Mouse (Mus musculus) hindbrain, embryonic 16.5 days (tissue): Measurements from ENCODE around the gene Retsat. TPM values are rescaled to one million over a fixed set of nuclear protein-coding genes. Genes with fewer than 3 reads are reported as not detected.

Source experiments
- ATAC-seq: fragments of 200-750 bp; cut with Nextera tagmentation; 2 replicates; pipeline ENCODE4 v1.8.0; 2017; ENCODE audit warnings: moderate TSS enrichment, moderate library complexity
- H3K27ac ChIP-seq: fragments of 300-500 bp; sonication (generic); 2 replicates; pipeline ENCODE4 v1.5.1; 2014; ENCODE audit warnings: low read depth, mild to moderate bottlenecking, control low read depth, low read length, moderate library complexity
- H3K27me3 ChIP-seq: fragments of 300-500 bp; sonication (generic); replicated peaks from 2 replicates; pipeline ENCODE4 v1.6.1; 2014; ENCODE audit warnings: low read length; ENCODE audit not compliant: control insufficient read depth, insufficient read depth
- H3K36me3 ChIP-seq: fragments of 300-500 bp; sonication (generic); 2 replicates; pipeline ENCODE4 v1.6.1; 2014; ENCODE audit warnings: mild to moderate bottlenecking, low read length, moderate library complexity, mixed read lengths; ENCODE audit not compliant: control insufficient read depth, insufficient read depth
- H3K4me1 ChIP-seq: fragments of 300-500 bp; sonication (generic); 2 replicates; pipeline ENCODE4 v1.6.1; 2014; ENCODE audit warnings: low read depth, low read length; ENCODE audit not compliant: control insufficient read depth, insufficient read depth
- H3K4me2 ChIP-seq: fragments of 300-500 bp; sonication (generic); 2 replicates; pipeline ENCODE4 v1.6.1; 2014; ENCODE audit warnings: mild to moderate bottlenecking, low read length, control low read depth, moderate library complexity
- H3K4me3 ChIP-seq: fragments of 300-500 bp; sonication (generic); 2 replicates; pipeline ENCODE4 v1.5.1; 2014; ENCODE audit warnings: mild to moderate bottlenecking, low read length, control low read depth, moderate library complexity
- H3K9ac ChIP-seq: fragments of 300-500 bp; sonication (generic); 2 replicates; pipeline ENCODE4 v1.6.1; 2014; ENCODE audit warnings: low read depth, mild to moderate bottlenecking, control low read depth, low read length, moderate library complexity
- H3K9me3 ChIP-seq: fragments of 300-500 bp; sonication (generic); 2 replicates; pipeline ENCODE4 v1.6.1; 2014; ENCODE audit warnings: mild to moderate bottlenecking, low read length, moderate library complexity; ENCODE audit not compliant: control insufficient read depth
- WGBS: fragments of 180-500 bp; shearing (Covaris S2); extraction: QIAGEN DNeasy Blood & Tissue Kit; methylation state at CpG from one replicate; pipeline ENCODE4 v1.1.7; 2014; 5-methylcytosine and 5-hydroxymethylcytosine counted together
- polyA plus RNA-seq: library from polyadenylated mRNA; unstranded; fragments of >200 nt; fragmentation: Nextera tagmentation; extraction: Ambion mirVana; gene quantifications from 2 replicates; pipeline ENCODE4 v1.2.1, GENCODE M21; 2015

Retsat gene
- polyA plus RNA-seq, 1 experiment from 2014 or later: 7.0 TPM

GRCm38 (mm10) chr6:72615151-72615550, 16.9 kb downstream of the Retsat start:
- peaks cover 9% of the 10 kb centered on the region; the same call in 1 of the 2 replicates for H3K36me3 ChIP-seq
- peaks cover 28% of the 10 kb centered on the region for H3K4me1 ChIP-seq
- WGBS: 68% methylated on average over 2 of the region's 2 CpGs
- peak overlapping the region; percentile 80 for H3K4me3 ChIP-seq
- no peak for ATAC-seq
- H3K27me3 ChIP-seq: no peaks in the 10 kb centered on the region
- H3K9ac ChIP-seq: no peak overlapping the region
- H3K27ac ChIP-seq: no peak overlapping the region
- peak overlapping the region; percentile 95 for H3K4me2 ChIP-seq
- no peaks in the 10 kb centered on the region for H3K9me3 ChIP-seq

GRCm38 (mm10) chr6:72615561-72616375, 17.5 kb downstream of the Retsat start:
- 27% methylated on average over 25 of the region's 25 CpGs for WGBS
- no peak; the same call in 1 of the 2 replicates for ATAC-seq
- peak overlapping the region; percentile 95 for H3K4me2 ChIP-seq
- no peaks in the 10 kb centered on the region for H3K27me3 ChIP-seq
- no peaks in the 10 kb centered on the region for H3K9me3 ChIP-seq
- no peak overlapping the region for H3K27ac ChIP-seq
- H3K36me3 ChIP-seq: peaks cover 4% of the 10 kb centered on the region; the same call in 1 of the 2 replicates
- H3K9ac ChIP-seq: peak overlapping the region; percentile 80
- peaks cover 28% of the 10 kb centered on the region for H3K4me1 ChIP-seq
- H3K4me3 ChIP-seq: peak overlapping the region; percentile 80

GRCm38 (mm10) chr6:72616643-72617288, 18.5 kb downstream of the Retsat start, which contains the start of gene Tgoln1:
TSS of gene Tgoln1 (minus strand) at chr6:72617000.
- peak within 1 kb of the TSS; percentile 80 for H3K4me3 ChIP-seq
- H3K9ac ChIP-seq: peak within 1 kb of the TSS; percentile 90
- no peaks in the 10 kb centered on the region for H3K9me3 ChIP-seq
- no peaks in the 10 kb centered on the region for H3K27me3 ChIP-seq
- peak within 1 kb of the TSS; percentile 96 for H3K27ac ChIP-seq
- under 1% methylated on average over 41 of the region's 41 CpGs for WGBS
- ATAC-seq: peak; percentile 98
- peaks cover 28% of the 10 kb centered on the region for H3K4me1 ChIP-seq
- H3K36me3 ChIP-seq: no peaks in the 10 kb centered on the region
- peak within 1 kb of the TSS; percentile 95 for H3K4me2 ChIP-seq

- Histone ChIP-seq H3K27ac (no peak overlapping the region), H3K9ac (no peak overlapping the region), H3K27me3 (no peaks in the 10 kb centered on the region), H3K9me3 (no peaks in the 10 kb centered on the region), H3K4me2 (no peak overlapping the region), H3K4me3 (no peak overlapping the region), H3K36me3 (no peaks in the 10 kb centered on the region), H3K4me1 (peaks cover 15% of the 10 kb centered on the region)
- 62% methylated on average over 12 of the region's 12 CpGs for WGBS
- ATAC-seq: no peak
These were observed 21.7 kb downstream of the Retsat start for GRCm38 (mm10) chr6:72619734-72620532.

GRCm38 (mm10) chr6:72620920-72621319, 22.6 kb downstream of the Retsat start:
- Histone ChIP-seq H3K27me3 (no peaks in the 10 kb centered on the region), H3K4me2 (no peak overlapping the region), H3K4me3 (no peak overlapping the region), H3K9me3 (no peaks in the 10 kb centered on the region), H3K27ac (no peak overlapping the region), H3K9ac (no peak overlapping the region), H3K4me1 (peaks cover 6% of the 10 kb centered on the region), H3K36me3 (no peaks in the 10 kb centered on the region)
- ATAC-seq: no peak
- 86% methylated on average over 5 of the region's 5 CpGs for WGBS

GRCm38 (mm10) chr6:72622917-72623316, 24.6 kb downstream of the Retsat start:
- Histone ChIP-seq H3K9ac (no peak overlapping the region), H3K36me3 (no peaks in the 10 kb centered on the region), H3K9me3 (no peaks in the 10 kb centered on the region), H3K4me3 (no peak overlapping the region), H3K4me2 (no peak overlapping the region), H3K4me1 (no peaks in the 10 kb centered on the region), H3K27ac (no peak overlapping the region), H3K27me3 (no peaks in the 10 kb centered on the region)
- no peak for ATAC-seq
- WGBS: 40% methylated on average over 3 of the region's 3 CpGs

- WGBS: 95% methylated on average over 8 of the region's 8 CpGs
These were observed 25.6 kb downstream of the Retsat start for GRCm38 (mm10) chr6:72623661-72624402.

GRCm38 (mm10) chr6:72626391-72626790, 28.1 kb downstream of the Retsat start:
- Histone ChIP-seq H3K4me2 (no peak overlapping the region), H3K9ac (no peak overlapping the region), H3K4me1 (no peaks in the 10 kb centered on the region), H3K27me3 (no peaks in the 10 kb centered on the region), H3K36me3 (no peaks in the 10 kb centered on the region), H3K9me3 (no peaks in the 10 kb centered on the region), H3K4me3 (no peak overlapping the region), H3K27ac (no peak overlapping the region)
- 87% methylated on average over 7 of the region's 7 CpGs for whole genome bisulfite sequencing
- ATAC-seq: no peak

More at GRCm38 (mm10) chr6:72623661-72624402, 25.6 kb downstream of the Retsat start:
- no peak overlapping the region for H3K27ac ChIP-seq
- ATAC-seq: no peak
- H3K9me3 ChIP-seq: no peaks in the 10 kb centered on the region
- H3K9ac ChIP-seq: no peak overlapping the region
- no peaks in the 10 kb centered on the region for H3K4me1 ChIP-seq
- H3K4me3 ChIP-seq: no peak overlapping the region
- H3K36me3 ChIP-seq: no peaks in the 10 kb centered on the region
- no peaks in the 10 kb centered on the region for H3K27me3 ChIP-seq
- H3K4me2 ChIP-seq: no peak overlapping the region
